Mouse (Mus musculus) kidney, embryonic 16.5 days (tissue): ENCODE data around the gene Rtl6. TPM values are rescaled to one million over a fixed set of nuclear protein-coding genes. Genes with fewer than 3 reads are reported as not detected.

Experiments used
- polyA plus RNA-seq: library from polyadenylated mRNA; unstranded; fragments of >200 nt; fragmentation: Nextera tagmentation; extraction: Ambion mirVana; gene quantifications from 2 replicates; pipeline ENCODE4 v1.2.1, GENCODE M21; 2015

Gene Rtl6
- polyA plus RNA-seq, 1 experiment from 2014 or later: 16.6 TPM

Other genes starting within 250 kb of the Rtl6 start
- 1.6 and 2.1 TPM in 2 replicates for gene Parvg, start 233.8 kb downstream of the Rtl6 start, polyA plus RNA-seq
- gene Shisal1, start 110.7 kb downstream of the Rtl6 start, polyA plus RNA-seq: 1.9 and 2.0 TPM in 2 replicates
- gene Prr5, start 111.8 kb upstream of the Rtl6 start, polyA plus RNA-seq: 43.4 and 44.1 TPM in 2 replicates
- 12.3 and 13.8 TPM in 2 replicates for gene Arhgap8, start 162.2 kb upstream of the Rtl6 start, polyA plus RNA-seq